Mouse (Mus musculus) liver, embryonic 16.5 days (tissue): ENCODE measurements at regions not wholly inside any gene's neighbourhood (a gene's known extent, or its start where the extent isn't known, plus 50 kb on each side); places are given as distances from the start of the nearest gene placed in this dataset.

Source experiments
- ATAC-seq: fragments of 200-750 bp; cut with Nextera tagmentation; 2 replicates; pipeline ENCODE4 v1.8.0; 2017; ENCODE audit warnings: low read depth, mild to moderate bottlenecking, moderate number of reproducible peaks, moderate library complexity
- H3K27ac ChIP-seq: fragments of 300-500 bp; sonication (generic); 2 replicates; pipeline ENCODE4 v1.5.1; 2014; ENCODE audit warnings: mild to moderate bottlenecking, low read length
- H3K27me3 ChIP-seq: fragments of 300-500 bp; sonication (generic); 2 replicates; pipeline ENCODE4 v1.6.1; 2014; ENCODE audit warnings: low read depth, low read length, mixed read lengths; ENCODE audit not compliant: control insufficient read depth, insufficient read depth
- H3K36me3 ChIP-seq: fragments of 300-500 bp; sonication (generic); 2 replicates; pipeline ENCODE4 v1.6.1; 2014; ENCODE audit warnings: mild to moderate bottlenecking; ENCODE audit not compliant: control insufficient read depth, insufficient read depth
- H3K4me1 ChIP-seq: fragments of 300-500 bp; sonication (generic); 2 replicates; pipeline ENCODE4 v1.6.1; 2014; ENCODE audit warnings: low read depth, low read length, mixed read lengths; ENCODE audit not compliant: control insufficient read depth
- H3K4me2 ChIP-seq: fragments of 300-500 bp; sonication (generic); 2 replicates; pipeline ENCODE4 v1.6.1; 2014; ENCODE audit warnings: low read depth, low read length, mixed read lengths
- H3K4me3 ChIP-seq: fragments of 300-500 bp; sonication (generic); 2 replicates; pipeline ENCODE4 v1.5.1; 2014; ENCODE audit warnings: low read depth, mild to moderate bottlenecking, low read length
- H3K9ac ChIP-seq: fragments of 300-500 bp; sonication (generic); 2 replicates; pipeline ENCODE4 v1.6.1; 2014; ENCODE audit warnings: low read depth, low read length
- H3K9me3 ChIP-seq: fragments of 300-500 bp; sonication (generic); replicated peaks from 2 replicates; pipeline ENCODE4 v1.6.1; 2016; ENCODE audit warnings: low read length; ENCODE audit not compliant: control insufficient read depth
- WGBS: fragments of 180-500 bp; shearing (Covaris S2); extraction: QIAGEN DNeasy Blood & Tissue Kit; methylation state at CpG from one replicate; pipeline ENCODE4 v1.1.7; 2014; ENCODE audit not compliant: insufficient replicate concordance; 5-methylcytosine and 5-hydroxymethylcytosine counted together

DNA sequence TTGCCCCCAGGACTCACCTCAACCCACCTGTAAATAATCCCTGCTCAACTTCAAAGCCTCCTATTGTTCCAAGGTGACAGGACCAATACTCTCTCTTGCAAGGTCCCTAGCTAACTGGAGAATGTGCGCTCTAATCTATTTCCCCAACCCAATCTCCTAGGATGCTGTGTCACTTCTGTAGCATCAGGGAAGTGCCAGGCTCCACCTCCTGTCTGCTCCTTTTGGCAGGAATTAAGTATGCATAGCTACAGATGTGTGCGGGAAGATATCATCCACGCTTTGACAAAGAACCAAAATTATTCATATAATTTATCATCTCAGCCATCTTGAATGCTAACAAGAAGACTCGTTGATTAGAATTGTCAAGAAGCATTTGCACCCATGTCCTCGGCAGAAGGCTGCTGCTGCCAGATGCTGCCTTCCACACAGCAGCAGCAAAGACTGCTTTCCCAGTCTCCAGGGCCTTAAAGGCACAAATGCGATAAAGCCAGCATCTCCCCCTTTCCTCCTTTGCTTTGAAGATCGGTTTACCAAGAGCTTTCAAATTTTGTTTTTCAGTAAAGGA, 375.3 kb upstream of the Vstm2b start:
- Histone ChIP-seq H3K4me1 (no peaks in the 10 kb centered on the region), H3K4me3 (no peak overlapping the region), H3K9ac (no peak overlapping the region), H3K27ac (no peak overlapping the region), H3K4me2 (no peak overlapping the region), H3K9me3 (no peaks in the 10 kb centered on the region), H3K36me3 (no peaks in the 10 kb centered on the region), H3K27me3 (no peaks in the 10 kb centered on the region)
- ATAC-seq, result no peak
- 61% methylated on average over 7 of the region's 7 CpGs for WGBS

DNA sequence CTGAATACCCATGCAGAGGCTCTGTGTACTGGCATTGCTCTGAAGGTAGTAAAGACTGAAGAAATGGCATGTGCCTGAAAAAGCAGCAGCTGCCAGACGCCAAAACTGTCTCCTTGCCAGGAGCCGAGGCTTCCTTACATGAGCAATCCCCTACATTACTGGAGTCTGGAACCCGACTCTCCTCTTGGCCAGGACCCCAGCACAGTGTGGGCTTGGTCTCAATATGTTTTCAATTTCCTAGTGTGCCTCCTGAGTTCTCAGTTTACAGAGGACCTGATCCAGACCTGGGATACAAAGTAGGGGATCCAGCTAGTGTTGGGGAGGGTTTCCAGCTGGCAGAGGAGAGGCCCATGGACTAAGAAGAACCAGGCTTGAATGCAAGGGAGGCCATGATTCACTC, 361.5 kb upstream of the Vstm2b start:
- ATAC-seq, result no peak
- H3K4me1 ChIP-seq, result no peaks in the 10 kb centered on the region
- H3K36me3 ChIP-seq, result no peaks in the 10 kb centered on the region
- H3K4me3 ChIP-seq, result no peak overlapping the region
- H3K9ac ChIP-seq, result no peak overlapping the region
- H3K9me3 ChIP-seq, result no peaks in the 10 kb centered on the region
- no peaks in the 10 kb centered on the region for H3K27me3 ChIP-seq
- H3K4me2 ChIP-seq, result no peak overlapping the region
- 52% methylated on average over 3 of the region's 3 CpGs for WGBS
- H3K27ac ChIP-seq, result no peak overlapping the region

GRCm38 (mm10) chr7:40537621-40538020, 360.5 kb upstream of the Vstm2b start:
- Histone ChIP-seq H3K27ac (no peak overlapping the region), H3K36me3 (no peaks in the 10 kb centered on the region), H3K27me3 (no peaks in the 10 kb centered on the region), H3K4me3 (no peak overlapping the region), H3K4me1 (no peaks in the 10 kb centered on the region), H3K9ac (no peak overlapping the region), H3K4me2 (no peak overlapping the region), H3K9me3 (no peaks in the 10 kb centered on the region)
- ATAC-seq, result no peak
- WGBS, result 63% methylated on average over 3 of the region's 3 CpGs

- H3K4me1 ChIP-seq, result no peaks in the 10 kb centered on the region
- H3K4me3 ChIP-seq, result no peak overlapping the region
Observed at GRCm38 (mm10) chr7:40539789-40540188, 358.3 kb upstream of the Vstm2b start.

GRCm38 (mm10) chr7:40541283-40541682, 356.8 kb upstream of the Vstm2b start:
- ATAC-seq, result no peak
- Histone ChIP-seq H3K36me3 (no peaks in the 10 kb centered on the region), H3K9me3 (no peaks in the 10 kb centered on the region), H3K9ac (no peak overlapping the region), H3K4me2 (no peak overlapping the region), H3K4me1 (no peaks in the 10 kb centered on the region), H3K4me3 (no peak overlapping the region), H3K27ac (no peak overlapping the region), H3K27me3 (no peaks in the 10 kb centered on the region)
- 52% methylated on average over 4 of the region's 4 CpGs for WGBS

More at GRCm38 (mm10) chr7:40539789-40540188, 358.3 kb upstream of the Vstm2b start:
- no peak overlapping the region for H3K4me2 ChIP-seq
- no peak for ATAC-seq
- WGBS, result 60% methylated on average over 5 of the region's 5 CpGs
- no peak overlapping the region for H3K27ac ChIP-seq
- no peaks in the 10 kb centered on the region for H3K27me3 ChIP-seq
- no peaks in the 10 kb centered on the region for H3K9me3 ChIP-seq
- no peak overlapping the region for H3K9ac ChIP-seq
- H3K36me3 ChIP-seq, result no peaks in the 10 kb centered on the region

- Histone ChIP-seq H3K36me3 (no peaks in the 10 kb centered on the region), H3K4me3 (no peak overlapping the region), H3K27ac (no peak overlapping the region), H3K4me1 (no peaks in the 10 kb centered on the region), H3K9ac (no peak overlapping the region), H3K4me2 (no peak overlapping the region), H3K27me3 (no peaks in the 10 kb centered on the region), H3K9me3 (no peaks in the 10 kb centered on the region)
- no peak for ATAC-seq
- 57% methylated on average over 10 of the region's 10 CpGs for WGBS
Observed at GRCm38 (mm10) chr7:40563447-40564118, 334.5 kb upstream of the Vstm2b start.

DNA sequence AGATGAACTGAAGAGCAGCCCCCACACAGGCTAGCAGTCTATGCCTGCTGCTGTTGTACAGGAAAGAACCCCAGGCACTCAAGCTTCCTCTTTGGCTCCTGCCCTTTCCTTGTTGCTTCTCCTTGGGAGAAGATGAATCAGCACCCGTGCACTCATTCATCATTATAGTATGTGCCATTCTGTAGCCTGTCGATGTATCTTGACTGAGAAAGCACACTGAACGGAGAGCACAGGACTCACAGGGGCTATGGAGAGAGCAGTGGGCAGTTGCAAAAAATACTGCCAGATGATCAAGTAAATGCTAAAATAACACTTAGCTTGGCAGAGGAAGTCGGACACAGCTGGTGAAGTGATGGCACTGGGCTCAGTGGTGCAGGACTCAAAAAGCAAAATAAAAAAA, 322.2 kb upstream of the Vstm2b start:
- no peak for ATAC-seq
- Histone ChIP-seq H3K9ac (no peak overlapping the region), H3K4me1 (no peaks in the 10 kb centered on the region), H3K4me3 (no peak overlapping the region), H3K4me2 (no peak overlapping the region), H3K27ac (no peak overlapping the region), H3K27me3 (no peaks in the 10 kb centered on the region), H3K9me3 (no peaks in the 10 kb centered on the region), H3K36me3 (no peaks in the 10 kb centered on the region)
- WGBS, result 57% methylated on average over 4 of the region's 4 CpGs

- Histone ChIP-seq H3K27ac (no peak overlapping the region), H3K9ac (no peak overlapping the region), H3K4me3 (no peak overlapping the region), H3K36me3 (no peaks in the 10 kb centered on the region), H3K4me1 (no peaks in the 10 kb centered on the region), H3K4me2 (no peak overlapping the region), H3K9me3 (no peaks in the 10 kb centered on the region; the same call in 1 of the 2 replicates), H3K27me3 (no peaks in the 10 kb centered on the region)
- no peak for ATAC-seq
- WGBS, result 42% methylated on average over 4 of the region's 4 CpGs
Observed at GRCm38 (mm10) chr7:40577365-40577764, 320.8 kb upstream of the Vstm2b start.

- no peak for ATAC-seq
- H3K9ac ChIP-seq, result no peak overlapping the region
- H3K9me3 ChIP-seq, result no peaks in the 10 kb centered on the region
- 45% methylated on average over 3 of the region's 3 CpGs for WGBS
- H3K36me3 ChIP-seq, result no peaks in the 10 kb centered on the region
- H3K27me3 ChIP-seq, result no peaks in the 10 kb centered on the region
- H3K4me3 ChIP-seq, result no peak overlapping the region
- no peak overlapping the region for H3K27ac ChIP-seq
- no peaks in the 10 kb centered on the region for H3K4me1 ChIP-seq
- H3K4me2 ChIP-seq, result no peak overlapping the region
Observed at GRCm38 (mm10) chr7:40620761-40621160, 277.4 kb upstream of the Vstm2b start.
